Mouse (Mus musculus): Measurements from ENCODE around the gene Mxd3. TPM values are rescaled to one million over a fixed set of nuclear protein-coding genes. Genes with fewer than 3 reads are reported as not detected.

Mxd3 gene
- 28.9 and 30.0 TPM in 2 replicates for polyA plus RNA-seq (2015; fragmentation: Nextera tagmentation; extraction: Ambion mirVana)

- peaks cover 37% of the 10 kb centered on the region for H3K4me1 ChIP-seq
- H3K27me3 ChIP-seq, result no peaks in the 10 kb centered on the region
- WGBS, result under 1% methylated on average over 81 of the region's 82 CpGs
- no peaks in the 10 kb centered on the region for H3K9me3 ChIP-seq
- peak within 1 kb of the TSS; percentile 68 for H3K4me2 ChIP-seq (replicated peaks)
- peak; percentile 85 for ATAC-seq (replicated peaks)
- H3K36me3 ChIP-seq, result peaks cover 10% of the 10 kb centered on the region; the same call in 1 of the 2 replicates
- peak within 1 kb of the TSS; percentile 90 for H3K27ac ChIP-seq (replicated peaks)
- H3K4me3 ChIP-seq, result peak within 1 kb of the TSS; percentile 86
- peak within 1 kb of the TSS; percentile 72 for H3K9ac ChIP-seq (replicated peaks)
Observed at GRCm38 (mm10) chr13:55329683-55330566, at the start of gene Mxd3. Gene Mxd3, minus strand, starts transcription at chr13:55329823.

GRCm38 (mm10) chr13:55378907-55379580, 49.4 kb upstream of the Mxd3 start:
- no peaks in the 10 kb centered on the region for H3K36me3 ChIP-seq
- H3K27ac ChIP-seq (replicated peaks), result no peak overlapping the region
- 6% methylated on average over 32 of the region's 32 CpGs for WGBS
- H3K27me3 ChIP-seq, result peaks cover 34% of the 10 kb centered on the region
- H3K4me2 ChIP-seq (replicated peaks), result no peak overlapping the region
- H3K9ac ChIP-seq (replicated peaks), result no peak overlapping the region
- H3K4me3 ChIP-seq, result no peak overlapping the region
- H3K4me1 ChIP-seq, result no peaks in the 10 kb centered on the region
- H3K9me3 ChIP-seq, result no peaks in the 10 kb centered on the region
- no peak for ATAC-seq (replicated peaks)

- H3K36me3 ChIP-seq, result no peaks in the 10 kb centered on the region
- H3K9me3 ChIP-seq, result no peaks in the 10 kb centered on the region
- H3K4me3 ChIP-seq, result no peak overlapping the region
- H3K4me2 ChIP-seq (replicated peaks), result no peak overlapping the region
- H3K27ac ChIP-seq (replicated peaks), result no peak overlapping the region
- H3K4me1 ChIP-seq, result no peaks in the 10 kb centered on the region
- WGBS, result 65% methylated on average over 2 of the region's 2 CpGs
- no peak overlapping the region for H3K9ac ChIP-seq (replicated peaks)
- no peak for ATAC-seq (replicated peaks)
- peaks cover 28% of the 10 kb centered on the region for H3K27me3 ChIP-seq
Observed at GRCm38 (mm10) chr13:55375877-55376276, 46.3 kb upstream of the Mxd3 start.

GRCm38 (mm10) chr13:55374206-55374924, 44.7 kb upstream of the Mxd3 start:
- H3K9me3 ChIP-seq, result no peaks in the 10 kb centered on the region
- no peak overlapping the region for H3K4me2 ChIP-seq (replicated peaks)
- H3K36me3 ChIP-seq, result no peaks in the 10 kb centered on the region
- H3K9ac ChIP-seq (replicated peaks), result no peak overlapping the region
- H3K4me1 ChIP-seq, result no peaks in the 10 kb centered on the region
- no peak for ATAC-seq (replicated peaks)
- H3K4me3 ChIP-seq, result no peak overlapping the region
- peaks cover 19% of the 10 kb centered on the region for H3K27me3 ChIP-seq
- WGBS, result 75% methylated on average over 6 of the region's 6 CpGs
- no peak overlapping the region for H3K27ac ChIP-seq (replicated peaks)

GRCm38 (mm10) chr13:55371740-55372139, 42.1 kb upstream of the Mxd3 start:
- Histone ChIP-seq H3K9ac (replicated peaks) (no peak overlapping the region), H3K27me3 (0 out of 2 replicates have a peak, but pooled peaks cover 11% of the 10 kb centered on the region), H3K36me3 (no peaks in the 10 kb centered on the region), H3K4me2 (replicated peaks) (no peak overlapping the region), H3K27ac (replicated peaks) (no peak overlapping the region), H3K4me1 (no peaks in the 10 kb centered on the region), H3K9me3 (no peaks in the 10 kb centered on the region), H3K4me3 (no peak overlapping the region)
- 53% methylated on average over 5 of the region's 5 CpGs for WGBS
- no peak for ATAC-seq (replicated peaks)

- 71% methylated on average over 8 of the region's 8 CpGs for WGBS
- H3K4me2 ChIP-seq (replicated peaks), result no peak overlapping the region
- H3K27me3 ChIP-seq, result 0 out of 2 replicates have a peak, but pooled peaks cover 11% of the 10 kb centered on the region
- H3K36me3 ChIP-seq, result no peaks in the 10 kb centered on the region
- no peak overlapping the region for H3K9ac ChIP-seq (replicated peaks)
- no peak overlapping the region for H3K4me3 ChIP-seq
- no peak for ATAC-seq (replicated peaks)
- H3K27ac ChIP-seq (replicated peaks), result no peak overlapping the region
- no peaks in the 10 kb centered on the region for H3K4me1 ChIP-seq
- no peaks in the 10 kb centered on the region for H3K9me3 ChIP-seq
Observed at GRCm38 (mm10) chr13:55371007-55371681, 41.5 kb upstream of the Mxd3 start.

- Histone ChIP-seq H3K4me3 (no peak overlapping the region), H3K4me1 (no peaks in the 10 kb centered on the region), H3K27me3 (peaks cover 13% of the 10 kb centered on the region; the same call in 1 of the 2 replicates), H3K9me3 (no peaks in the 10 kb centered on the region), H3K9ac (replicated peaks) (no peak overlapping the region), H3K36me3 (no peaks in the 10 kb centered on the region), H3K27ac (replicated peaks) (no peak overlapping the region), H3K4me2 (replicated peaks) (no peak overlapping the region)
- no peak for ATAC-seq (replicated peaks)
- WGBS, result 68% methylated on average over 3 of the region's 3 CpGs
Observed at GRCm38 (mm10) chr13:55370234-55370633, 40.6 kb upstream of the Mxd3 start.

- no peaks in the 10 kb centered on the region for H3K36me3 ChIP-seq
- 62% methylated on average over 13 of the region's 13 CpGs for WGBS
- no peaks in the 10 kb centered on the region for H3K4me1 ChIP-seq
- no peak within 1 kb of the TSS for H3K4me3 ChIP-seq
- ATAC-seq (replicated peaks), result no peak
- peaks cover 14% of the 10 kb centered on the region; the same call in 1 of the 2 replicates for H3K27me3 ChIP-seq
- H3K4me2 ChIP-seq (replicated peaks), result no peak within 1 kb of the TSS
- no peaks in the 10 kb centered on the region for H3K9me3 ChIP-seq
- H3K9ac ChIP-seq (replicated peaks), result no peak within 1 kb of the TSS
- H3K27ac ChIP-seq (replicated peaks), result no peak within 1 kb of the TSS
Observed at GRCm38 (mm10) chr13:55369531-55370114, 40.0 kb upstream of the Mxd3 start, which contains the start of gene Rgs14. Gene Rgs14, plus strand, starts transcription at chr13:55369732.

- no peaks in the 10 kb centered on the region for H3K36me3 ChIP-seq
- H3K4me3 ChIP-seq, result no peak overlapping the region
- peaks cover 10% of the 10 kb centered on the region; the same call in 1 of the 2 replicates for H3K27me3 ChIP-seq
- no peak overlapping the region for H3K4me2 ChIP-seq (replicated peaks)
- H3K27ac ChIP-seq (replicated peaks), result no peak overlapping the region
- H3K4me1 ChIP-seq, result no peaks in the 10 kb centered on the region
- WGBS, result 82% methylated on average over 7 of the region's 7 CpGs
- no peak overlapping the region for H3K9ac ChIP-seq (replicated peaks)
- no peak for ATAC-seq (replicated peaks)
- H3K9me3 ChIP-seq, result no peaks in the 10 kb centered on the region
Observed at GRCm38 (mm10) chr13:55368401-55368800, 38.8 kb upstream of the Mxd3 start.

- Histone ChIP-seq H3K27me3 (peaks cover 10% of the 10 kb centered on the region; the same call in 1 of the 2 replicates), H3K9ac (replicated peaks) (peak within 1 kb of the TSS; percentile 76), H3K9me3 (no peaks in the 10 kb centered on the region), H3K27ac (replicated peaks) (peak within 1 kb of the TSS; percentile 80), H3K36me3 (peaks cover 17% of the 10 kb centered on the region), H3K4me3 (peak within 1 kb of the TSS; percentile 67), H3K4me1 (peaks cover 31% of the 10 kb centered on the region), H3K4me2 (replicated peaks) (peak within 1 kb of the TSS; percentile 78)
- peak; percentile 99 for ATAC-seq (replicated peaks)
- WGBS, result under 1% methylated on average over 35 of the region's 35 CpGs
Observed at GRCm38 (mm10) chr13:55362453-55363060, 32.9 kb upstream of the Mxd3 start, which contains the start of gene Lman2. Gene Lman2, minus strand, starts transcription at chr13:55362783.
